Mouse (Mus musculus) CH12.LX (cell line): ENCODE measurements around the gene Phf21a. TPM values are rescaled to one million over a fixed set of nuclear protein-coding genes. Genes with fewer than 3 reads are reported as not detected.

Experiments used
- DNase-seq: peaks from one replicate; pipeline ENCODE4 v3.0.0-alpha.2; 2013; ENCODE audit errors: extremely low read depth
- H3K27ac ChIP-seq: 2 replicates; pipeline ENCODE4 v1.5.1; 2012; ENCODE audit warnings: low read depth, mild to moderate bottlenecking, control low read depth, moderate library complexity; ENCODE audit not compliant: insufficient read depth
- H3K27me3 ChIP-seq: replicated peaks from 2 replicates; pipeline ENCODE3; 2012; ENCODE audit warnings: inconsistent platforms
- H3K36me3 ChIP-seq, 2 experiments: replicated peaks in 1 of 2; 2 replicates each; pipeline versions ENCODE3 to v1.6.1; 2012; ENCODE audit warnings: inconsistent platforms in 1 of 2, low read length in 1 of 2, mild to moderate bottlenecking in 1 of 2, mixed read lengths in 1 of 2, moderate library complexity in 1 of 2; ENCODE audit not compliant: control insufficient read depth in 1 of 2, insufficient read depth in 1 of 2
- H3K4me1 ChIP-seq, 2 experiments: 2 replicates each; pipeline ENCODE4 v1.6.1; 2012; ENCODE audit warnings: inconsistent platforms in 1 of 2, moderate library complexity in 1 of 2; ENCODE audit not compliant: insufficient read depth in 2 of 2, control insufficient read depth in 1 of 2
- H3K4me2 ChIP-seq: 2 replicates; pipeline ENCODE4 v1.6.1; 2012; ENCODE audit warnings: low read depth, mild to moderate bottlenecking, control low read depth; ENCODE audit not compliant: poor library complexity, insufficient read depth, severe bottlenecking
- H3K4me3 ChIP-seq, 3 experiments: fragments of 150-350 bp in 1 of 3; sonication (generic) in 1 of 3; replicated peaks in 1 of 3; 2 replicates each; pipeline versions ENCODE3 to v1.5.1; 2011 to 2012; ENCODE audit warnings: low read depth in 2 of 3, low read length in 2 of 3, mild to moderate bottlenecking in 2 of 3, moderate library complexity in 2 of 3, control low read depth in 1 of 3, improper control_type of control experiment in 1 of 3, inconsistent platforms in 1 of 3, mixed read lengths in 1 of 3; ENCODE audit not compliant: poor library complexity in 1 of 3
- H3K79me2 ChIP-seq: replicated peaks from 2 replicates; pipeline ENCODE4 v1.6.1; 2012; ENCODE audit warnings: mild to moderate bottlenecking, moderate library complexity; ENCODE audit not compliant: control insufficient read depth, poor library complexity, insufficient read depth, severe bottlenecking; ENCODE audit errors: extremely low read depth
- H3K9ac ChIP-seq: 2 replicates; pipeline ENCODE4 v1.6.1; 2012; ENCODE audit warnings: low read depth, mild to moderate bottlenecking, control low read depth, moderate library complexity; ENCODE audit not compliant: insufficient read depth
- H3K9me3 ChIP-seq: replicated peaks from 2 replicates; pipeline ENCODE3; 2012; ENCODE audit warnings: low read length, inconsistent platforms, mixed read lengths
- CHD1 ChIP-seq: IDR thresholded peaks from 2 replicates; pipeline ENCODE4 v1.6.1; 2012; ENCODE audit warnings: low read depth, low read length, improper control_type of control experiment, inconsistent platforms
- CTCF ChIP-seq, 2 experiments: IDR thresholded peaks in 1 of 2; conservative IDR thresholded peaks in 1 of 2; 2 replicates each; pipeline ENCODE4 v1.5.1; 2011 to 2012; ENCODE audit warnings: low read depth in 2 of 2, low read length in 2 of 2, improper control_type of control experiment in 1 of 2, inconsistent platforms in 1 of 2, mild to moderate bottlenecking in 1 of 2, moderate library complexity in 1 of 2
- ELF1 ChIP-seq: IDR thresholded peaks from 2 replicates; pipeline ENCODE4 v1.6.1; 2014; ENCODE audit warnings: low read depth, mild to moderate bottlenecking, inconsistent platforms, low read length, improper control_type of control experiment
- EP300 ChIP-seq: IDR thresholded peaks from 2 replicates; pipeline ENCODE4 v1.6.1; 2011; ENCODE audit warnings: low read length, improper control_type of control experiment
- ETS1 ChIP-seq: conservative IDR thresholded peaks from 2 replicates; pipeline ENCODE4 v1.6.1; 2012; ENCODE audit warnings: low read depth, mild to moderate bottlenecking, inconsistent platforms, low read length, improper control_type of control experiment, moderate library complexity
- HCFC1 ChIP-seq: IDR thresholded peaks from 2 replicates; pipeline ENCODE4 v1.6.1; 2012; ENCODE audit warnings: low read depth, mild to moderate bottlenecking, inconsistent platforms, low read length, improper control_type of control experiment
- IRF4 ChIP-seq: IDR thresholded peaks from 2 replicates; pipeline ENCODE4 v1.6.1; 2014; ENCODE audit warnings: low read depth, mild to moderate bottlenecking, inconsistent platforms, low read length, improper control_type of control experiment
- JUND ChIP-seq: conservative IDR thresholded peaks from 2 replicates; pipeline ENCODE4 v1.6.1; 2011; ENCODE audit warnings: low read depth, low read length, improper control_type of control experiment
- KAT2A ChIP-seq: IDR thresholded peaks from 2 replicates; pipeline ENCODE4 v1.6.1; 2012; ENCODE audit warnings: low read length, improper control_type of control experiment, inconsistent platforms; ENCODE audit not compliant: insufficient replicate concordance
- MAFK ChIP-seq: IDR thresholded peaks from 2 replicates; pipeline ENCODE4 v1.6.1; 2011; ENCODE audit warnings: low read length, improper control_type of control experiment; ENCODE audit not compliant: insufficient replicate concordance
- MAX ChIP-seq: IDR thresholded peaks from 2 replicates; pipeline ENCODE4 v1.6.1; 2011; ENCODE audit warnings: low read length, improper control_type of control experiment
- MAZ ChIP-seq: IDR thresholded peaks from 2 replicates; pipeline ENCODE4 v1.6.1; 2012; ENCODE audit warnings: low read depth, mild to moderate bottlenecking, inconsistent platforms, low read length, improper control_type of control experiment, moderate library complexity
- MEF2A ChIP-seq: IDR thresholded peaks from 2 replicates; pipeline ENCODE4 v1.6.1; 2014; ENCODE audit warnings: low read depth, mild to moderate bottlenecking, inconsistent platforms, low read length, improper control_type of control experiment, borderline replicate concordance
- MXI1 ChIP-seq: IDR thresholded peaks from 2 replicates; pipeline ENCODE4 v1.6.1; 2011; ENCODE audit warnings: mild to moderate bottlenecking, low read depth, low read length, improper control_type of control experiment
- PAX5 ChIP-seq: IDR thresholded peaks from 2 replicates; pipeline ENCODE4 v1.6.1; 2012; ENCODE audit warnings: low read length, inconsistent platforms, mixed read lengths
- POLR2A ChIP-seq: IDR thresholded peaks from 2 replicates; pipeline ENCODE4 v1.6.1; 2011; ENCODE audit warnings: low read depth, mild to moderate bottlenecking, improper control_type of control experiment, low read length
- RAD21 ChIP-seq: IDR thresholded peaks from 2 replicates; pipeline ENCODE4 v1.6.1; 2011; ENCODE audit warnings: low read depth, mild to moderate bottlenecking, low read length, improper control_type of control experiment, moderate library complexity
- RCOR1 ChIP-seq: conservative IDR thresholded peaks from 2 replicates; pipeline ENCODE4 v1.6.1; 2012; ENCODE audit warnings: low read depth, mild to moderate bottlenecking, inconsistent platforms, low read length, improper control_type of control experiment
- SIN3A ChIP-seq: IDR thresholded peaks from 2 replicates; pipeline ENCODE4 v1.6.1; 2012; ENCODE audit warnings: low read length, improper control_type of control experiment, inconsistent platforms
- SMC3 ChIP-seq: IDR thresholded peaks from 2 replicates; pipeline ENCODE4 v1.6.1; 2011; ENCODE audit warnings: low read depth, low read length, improper control_type of control experiment
- TBP ChIP-seq: conservative IDR thresholded peaks from 2 replicates; pipeline ENCODE4 v1.6.1; 2011; ENCODE audit warnings: low read depth, low read length, improper control_type of control experiment
- TCF12 ChIP-seq: IDR thresholded peaks from 2 replicates; pipeline ENCODE4 v1.6.1; 2014; ENCODE audit warnings: low read depth, mild to moderate bottlenecking, inconsistent platforms, low read length, improper control_type of control experiment
- USF1 ChIP-seq: IDR thresholded peaks from 2 replicates; pipeline ENCODE4 v1.6.1; 2014; ENCODE audit warnings: low read depth, mild to moderate bottlenecking, inconsistent platforms, low read length, improper control_type of control experiment
- USF2 ChIP-seq: conservative IDR thresholded peaks from 2 replicates; pipeline ENCODE4 v1.6.1; 2011; ENCODE audit warnings: low read depth, low read length, improper control_type of control experiment
- ZKSCAN1 ChIP-seq: IDR thresholded peaks from 2 replicates; pipeline ENCODE4 v1.6.1; 2012; ENCODE audit warnings: low read depth, inconsistent platforms, low read length, improper control_type of control experiment, borderline replicate concordance
- ZMIZ1 ChIP-seq: IDR thresholded peaks from 2 replicates; pipeline ENCODE4 v1.6.1; 2012; ENCODE audit warnings: low read depth, mild to moderate bottlenecking, inconsistent platforms, low read length, improper control_type of control experiment
- dilution Hi-C: fragments of 300-500 bp; cut with MboI; formaldehyde crosslinking; loops from 2 replicates; pipeline ENCODE4 v1.14.3; 2020; ENCODE audit warnings: low sequenced_read_pairs; ENCODE audit not compliant: extremely low pct_unique_long_range_greater_than_20kb, extremely low pct_ligation_motif_present
- in situ Hi-C: fragments of 300-500 bp; cut with MboI; formaldehyde crosslinking; loops from 3 replicates; pipeline ENCODE4 v1.14.3; 2019; ENCODE audit warnings: low sequenced_read_pairs, low pct_ligation_motif_present, low pct_unique_long_range_greater_than_20kb, mixed read lengths
- polyA plus RNA-seq: library from polyadenylated mRNA; unstranded; fragments of >175 nt; gene quantifications from 2 replicates; pipeline ENCODE4 v1.2.1, GENCODE M21; 2012; ENCODE audit warnings: low read depth; ENCODE audit not compliant: insufficient read length
- total RNA-seq, 2 experiments: library from RNA; depleted of rRNA; stranded (reverse); fragments of 300-350 nt in 1 of 2; fragments of >200 nt in 1 of 2; gene quantifications; 2 replicates each; pipeline ENCODE4 v1.2.3; 2012 to 2014

Gene Phf21a
- total and polyA plus RNA-seq, 3 experiments = 10.2 to 24.5 (median 12.0) TPM

DNA sequence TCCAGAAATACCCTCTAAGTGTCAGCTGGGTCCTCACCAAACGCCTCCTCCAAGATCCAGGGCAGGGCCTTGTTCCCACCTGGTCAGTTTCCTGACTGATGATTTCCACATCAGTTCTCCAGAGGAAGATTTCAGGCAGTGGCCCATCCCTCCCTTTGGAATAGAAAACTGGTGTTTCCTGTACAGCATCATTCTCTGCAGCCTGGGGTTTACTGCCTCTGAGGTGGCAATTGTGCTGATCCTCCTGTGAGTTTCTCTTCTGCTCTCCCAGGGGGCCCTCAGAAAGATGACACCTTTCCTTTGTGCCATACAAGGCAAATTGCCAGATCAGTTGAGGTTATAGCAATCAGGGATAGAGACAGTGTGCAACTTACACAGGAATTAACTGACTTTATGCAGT, 233.3 kb downstream of the Phf21a start:
- Histone ChIP-seq H3K9ac (no peak overlapping the region), H3K9me3 (no peaks in the 10 kb centered on the region), H3K27ac (no peak overlapping the region), H3K79me2 (no peaks in the 10 kb centered on the region)
- no peak for TF ChIP-seq ETS1
- no peak for TF ChIP-seq MEF2A
- no peak for TF ChIP-seq IRF4
- no peak for TF ChIP-seq USF1
- no peak for TF ChIP-seq MAZ
- TF ChIP-seq EP300 = no peak
- TF ChIP-seq MXI1 = no peak
- no peak for TF ChIP-seq POLR2A
- no peak for TF ChIP-seq SIN3A
- no peak for TF ChIP-seq ELF1
- no peak for TF ChIP-seq RCOR1
- TF ChIP-seq CHD1 = no peak
- no peak for TF ChIP-seq ZKSCAN1
- no peak for TF ChIP-seq CTCF (conservative IDR thresholded peaks at IDR 0.05 in 1 of 2, IDR thresholded peaks at IDR 0.05 in 1 of 2; ENCODE audit: low read depth in 2 of 2, low read length in 2 of 2)
- no peak for TF ChIP-seq USF2
- TF ChIP-seq, all 38 proteins: peak for 0
- peaks cover 0 to 8% of the 10 kb centered on the region in 2 experiments; a peak in 1 of 4 replicates for H3K4me1 ChIP-seq
- DNase-seq = no peak
- no peaks in the 10 kb centered on the region for H3K27me3 ChIP-seq
- in situ Hi-C loops = no loop called here
- dilution Hi-C loops = no loop called here
- peaks cover 45 to 84% of the 10 kb centered on the region in 2 experiments for H3K36me3 ChIP-seq
- H3K4me2 ChIP-seq = no peak overlapping the region
- H3K4me3 ChIP-seq = no peak overlapping the region

DNA sequence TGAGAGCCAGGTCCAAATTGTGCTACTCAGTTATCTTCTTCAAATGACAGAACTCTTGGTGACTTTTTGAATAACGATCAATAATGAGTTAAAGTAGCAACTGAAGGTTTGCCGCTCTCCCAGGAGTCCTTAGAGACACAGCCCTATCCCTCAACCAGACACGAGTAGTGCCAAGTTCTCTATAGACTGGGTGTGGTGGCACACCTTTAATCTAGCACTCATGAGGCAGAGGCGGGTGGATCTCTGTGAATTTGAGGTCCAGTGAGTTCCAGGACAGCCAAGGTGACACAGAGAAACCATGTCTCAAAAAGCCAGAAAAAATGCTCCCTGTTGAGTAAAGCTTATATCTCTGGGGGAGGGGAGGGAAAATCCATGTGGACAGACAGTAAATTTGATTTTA, 234.7 kb downstream of the Phf21a start:
- H3K9me3 ChIP-seq = no peaks in the 10 kb centered on the region
- no peaks in the 10 kb centered on the region for H3K27me3 ChIP-seq
- peaks cover 0 to 8% of the 10 kb centered on the region in 2 experiments; a peak in 1 of 4 replicates for H3K4me1 ChIP-seq
- H3K79me2 ChIP-seq = no peaks in the 10 kb centered on the region
- H3K36me3 ChIP-seq = peaks cover 46 to 86% of the 10 kb centered on the region in 2 experiments
- dilution Hi-C loops (no loop called here), in situ Hi-C loops (no loop called here)
- H3K27ac ChIP-seq = no peak overlapping the region
- H3K4me3 ChIP-seq = no peak overlapping the region
- TF ChIP-seq SIN3A (no peak), ZMIZ1 (no peak), SMC3 (no peak), TBP (no peak), JUND (no peak), CHD1 (no peak), RAD21 (no peak), KAT2A (no peak), MEF2A (no peak), IRF4 (no peak), USF2 (no peak), PAX5 (no peak), ZKSCAN1 (no peak), MAX (no peak), HCFC1 (no peak), EP300 (no peak), TCF12 (no peak), MAFK (no peak)
- DNase-seq = no peak
- H3K4me2 ChIP-seq = no peak overlapping the region
- H3K9ac ChIP-seq = no peak overlapping the region
